Mouse (Mus musculus) kidney, postnatal 25 days (tissue): ENCODE data around the gene Bnc2.

ENCODE experiments used
- DNase-seq, 2 experiments: peaks; one replicate each; pipeline ENCODE4 v3.0.0; 2021; ENCODE audit warnings: mixed read lengths in 2 of 2

Gene Bnc2

DNA sequence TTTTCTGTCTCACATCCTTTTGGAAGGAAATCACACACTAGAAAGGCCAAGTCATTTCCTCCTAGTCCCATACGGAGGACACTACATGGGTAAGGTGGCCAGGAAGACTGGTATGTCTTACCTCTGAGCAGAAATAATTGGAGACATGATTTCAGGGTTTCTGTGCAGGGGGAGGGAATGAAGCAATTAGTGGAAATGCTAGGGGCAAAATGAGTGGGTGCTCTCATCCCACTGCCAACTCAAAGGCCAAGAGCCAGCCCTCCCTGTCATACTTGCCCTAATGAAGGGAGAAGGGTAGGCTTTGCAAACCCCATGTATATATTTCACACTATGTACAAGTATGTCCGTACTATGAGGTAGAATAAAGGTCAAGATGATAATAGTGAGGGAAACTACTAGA is 263.6 kb downstream of the Bnc2 start:
- DNase-seq: no peak

DNA sequence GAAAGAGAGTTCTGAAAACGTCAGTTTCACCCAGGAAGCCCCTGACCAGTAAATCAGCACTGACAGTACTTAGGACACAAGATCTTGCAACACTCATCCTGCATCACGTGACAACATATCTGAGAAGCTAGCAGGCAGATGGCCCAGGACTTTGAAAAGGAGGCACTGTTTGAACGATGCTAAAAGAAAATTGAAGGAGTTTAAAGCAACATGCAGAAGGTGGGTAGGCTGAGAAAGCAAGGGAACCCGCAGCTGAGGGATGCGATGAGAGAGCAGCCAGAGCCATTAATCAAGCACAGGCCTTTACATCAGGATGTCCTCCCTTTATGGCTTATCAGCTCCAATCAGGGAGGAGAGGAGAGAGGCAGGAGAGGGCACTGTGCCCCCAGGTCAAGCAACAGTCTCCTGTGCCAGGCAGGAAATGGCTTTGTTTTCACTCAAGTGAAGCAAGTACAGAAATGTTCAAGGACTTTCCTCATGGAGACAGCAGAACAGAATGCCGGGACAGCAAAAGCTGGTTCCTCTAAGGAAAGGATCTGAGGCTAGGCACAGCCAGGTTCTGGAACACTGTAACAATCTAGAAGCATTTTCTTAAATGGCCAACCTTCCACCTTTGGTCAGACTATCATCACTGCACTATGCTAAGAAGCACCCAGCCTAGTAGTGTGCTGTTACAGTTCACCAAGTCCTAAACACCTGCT is 267.6 kb downstream of the Bnc2 start:
- peak; percentile 39 to 54 for DNase-seq

DNA sequence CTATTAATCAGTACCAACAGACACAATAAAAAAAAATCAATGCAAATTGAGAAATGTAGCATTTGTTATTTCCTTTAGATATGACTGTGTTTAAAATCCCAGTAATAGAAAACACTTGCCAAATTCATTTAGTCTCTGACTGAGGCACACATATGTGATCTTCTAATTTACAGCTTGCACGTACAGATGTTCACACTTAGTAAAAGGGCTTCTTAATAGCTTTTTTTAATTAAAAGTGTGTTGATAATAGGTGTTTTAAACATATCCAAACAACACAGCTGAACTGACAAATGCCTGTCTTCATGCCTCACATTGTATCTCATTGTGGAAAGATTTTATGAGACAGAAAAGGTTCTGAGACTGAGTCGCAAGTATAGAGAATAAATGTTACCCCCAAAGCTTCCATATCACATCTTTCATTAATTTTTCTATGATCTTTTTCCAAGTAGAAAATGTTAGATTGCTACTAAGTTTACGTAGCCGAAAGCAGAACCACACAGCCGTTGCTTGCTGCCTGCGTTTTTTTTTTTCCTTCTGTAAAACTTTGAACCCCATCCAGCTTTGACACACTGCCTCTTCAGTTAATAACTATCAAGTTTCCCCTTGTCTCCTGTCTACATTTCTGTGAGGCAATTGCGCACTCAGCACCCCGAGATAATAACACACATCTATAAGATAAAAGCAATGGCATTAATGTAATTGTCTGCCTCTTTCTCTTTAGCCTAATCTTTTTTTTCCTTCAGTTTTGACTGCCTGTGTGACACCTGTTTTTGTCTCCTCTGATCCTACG is 271.5 kb downstream of the Bnc2 start:
- DNase-seq: peak in 1 of 2 experiments; percentile 26

DNA sequence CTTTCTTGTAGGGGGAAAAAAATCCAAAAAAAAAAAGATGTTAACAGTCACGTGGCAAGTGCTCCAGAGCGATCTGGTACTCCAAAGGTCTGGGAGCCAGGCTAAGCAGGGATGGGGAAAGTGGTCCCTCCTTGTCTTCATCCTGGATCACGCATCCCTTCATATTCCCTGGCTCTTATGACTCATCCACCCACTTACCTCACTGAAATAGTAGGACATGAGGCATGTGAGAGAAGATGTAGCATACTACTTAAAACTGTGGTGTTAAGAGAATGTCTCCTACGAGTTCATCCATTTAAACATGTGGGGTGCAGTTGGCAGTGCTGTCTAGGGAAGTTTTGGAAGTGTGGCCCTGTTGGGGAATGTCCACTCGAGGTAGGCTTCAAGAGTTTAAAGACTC is 286.1 kb downstream of the Bnc2 start:
- no peak for DNase-seq

DNA sequence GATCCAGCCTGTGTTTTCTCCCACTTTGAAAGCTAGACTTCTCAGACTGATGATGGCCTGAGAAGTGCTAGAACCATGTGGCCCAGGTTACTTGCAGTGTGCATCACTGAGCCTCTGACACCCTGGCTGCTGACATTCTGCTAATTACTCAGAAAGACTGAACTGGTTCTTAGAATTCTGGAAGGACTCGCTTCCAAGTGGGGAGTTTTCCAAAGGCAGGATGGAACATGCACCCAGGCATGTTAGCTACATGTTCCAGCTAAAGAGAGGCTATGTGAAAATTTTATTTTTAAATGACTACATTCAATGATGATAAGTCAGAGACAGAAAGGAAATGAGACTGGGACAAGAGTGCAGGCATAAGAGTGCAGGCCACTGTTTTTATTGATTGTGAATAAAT is 289.9 kb downstream of the Bnc2 start:
- no peak for DNase-seq

DNA sequence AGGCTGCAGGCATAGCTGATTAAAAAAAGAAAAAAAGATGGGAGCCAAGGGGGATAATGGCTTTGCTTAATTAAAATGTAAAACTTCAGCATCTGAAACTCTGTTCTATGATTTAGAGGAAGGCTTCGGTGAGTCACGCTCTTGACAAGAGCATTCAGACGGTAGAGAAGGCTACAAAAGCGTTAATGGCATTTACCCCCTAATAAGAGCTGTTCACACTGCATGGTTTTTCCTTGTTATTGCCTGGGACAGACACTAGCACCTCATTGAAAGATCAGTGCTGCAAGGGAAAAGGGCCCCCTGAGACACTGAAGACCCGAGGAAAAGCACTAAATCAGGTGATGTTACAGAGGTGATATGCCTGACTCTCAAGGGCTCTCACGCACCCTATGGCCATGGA is 295.8 kb downstream of the Bnc2 start:
- no peak for DNase-seq

DNA sequence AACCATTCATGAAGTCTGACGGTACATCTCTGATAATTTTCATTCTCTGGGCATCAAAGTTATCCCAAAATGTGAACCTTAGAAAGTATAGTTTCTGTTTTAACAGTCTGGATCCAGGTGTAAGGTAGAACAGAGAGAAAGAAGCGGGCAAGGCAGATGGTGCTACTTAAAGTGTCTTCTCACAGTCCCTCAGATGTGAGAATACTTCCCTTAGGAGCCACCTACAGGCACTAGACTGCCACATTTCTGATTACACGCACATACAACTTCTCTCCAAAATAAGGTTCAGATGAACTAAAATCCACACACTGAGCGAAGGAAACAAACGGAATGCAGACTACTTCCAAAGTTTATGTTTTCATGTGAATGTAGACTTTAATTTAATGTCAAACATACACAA is 297.6 kb downstream of the Bnc2 start:
- no peak for DNase-seq

DNA sequence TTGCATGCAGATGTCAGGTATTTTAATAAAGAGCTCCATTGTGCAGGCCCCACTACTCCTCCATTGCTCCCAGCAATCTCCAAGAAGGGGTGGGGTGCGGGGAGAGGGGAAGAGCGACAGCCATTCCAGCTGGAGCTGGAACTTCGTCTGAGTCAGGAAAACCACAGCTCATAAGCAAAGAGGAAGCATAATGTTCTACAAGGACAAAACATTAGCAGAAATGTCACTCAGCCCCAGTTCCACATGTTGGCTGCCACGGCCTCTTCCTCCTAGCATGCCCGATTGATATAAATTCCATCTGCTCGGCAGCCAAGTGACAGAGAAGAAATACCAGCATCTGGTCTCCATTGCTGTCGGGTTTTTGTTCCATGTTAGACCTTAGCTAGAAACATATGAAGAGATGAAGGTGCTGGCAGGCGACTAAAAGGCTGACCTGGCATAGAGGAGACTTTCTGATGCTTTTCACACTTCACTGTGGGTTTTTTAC is 312.7 kb downstream of the Bnc2 start:
- no peak for DNase-seq

DNA sequence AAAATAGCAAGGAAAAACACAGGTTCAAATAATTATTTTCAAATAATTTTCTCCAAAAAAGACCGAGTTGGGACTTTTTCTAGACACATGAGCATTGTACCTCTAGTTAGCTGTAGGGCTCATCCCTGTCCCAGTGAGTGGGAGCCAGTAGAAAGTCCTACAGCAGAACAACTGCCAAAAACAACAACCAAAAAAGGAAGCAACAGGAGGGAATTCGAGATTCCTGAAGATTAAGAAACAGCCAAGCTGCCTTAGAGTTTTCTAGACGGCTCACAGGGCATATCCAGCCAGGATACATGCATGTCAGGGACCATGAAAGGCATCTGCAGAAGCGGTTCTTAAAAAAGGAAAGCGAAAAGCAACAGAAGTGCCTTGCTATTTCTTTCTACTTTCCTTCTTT is 313.9 kb downstream of the Bnc2 start:
- DNase-seq: no peak

DNA sequence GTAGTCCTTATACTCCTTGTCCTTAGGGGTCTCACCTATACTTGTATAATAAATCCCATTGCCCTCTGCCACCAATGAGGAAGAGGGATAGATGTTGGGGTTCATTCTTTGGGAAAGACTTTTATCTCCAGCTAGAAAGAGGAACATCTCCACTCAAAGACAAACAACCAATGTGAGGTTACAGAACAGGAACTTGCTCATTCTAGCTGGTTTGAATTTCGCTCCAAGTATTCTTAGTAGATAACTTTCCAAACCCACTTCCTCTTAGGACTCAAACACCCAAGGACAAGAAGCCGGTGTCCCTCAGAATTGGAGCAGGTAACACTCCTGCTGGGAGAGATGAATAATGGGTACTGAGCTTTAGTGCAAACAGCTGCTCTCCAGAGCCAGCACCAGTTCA is 315.1 kb downstream of the Bnc2 start:
- DNase-seq: no peak

DNA sequence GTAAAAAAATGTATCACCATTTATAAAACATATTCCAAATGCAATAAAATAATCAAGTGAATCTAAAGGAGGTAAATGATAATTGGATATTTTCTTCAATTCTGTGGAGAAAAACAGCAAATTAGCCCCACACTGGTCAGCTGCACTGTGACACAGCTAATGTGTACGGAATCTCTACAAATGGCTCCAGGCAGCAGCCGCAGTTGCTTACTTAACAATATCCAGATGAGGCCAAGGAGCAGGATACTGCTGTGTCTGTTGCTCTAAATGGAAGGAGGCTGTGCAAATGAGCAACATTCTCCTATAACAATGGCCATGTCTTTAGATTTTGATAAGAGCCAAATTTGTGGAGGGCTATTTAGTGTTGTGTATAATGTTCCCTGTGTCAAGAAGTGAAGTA is 316.9 kb downstream of the Bnc2 start:
- DNase-seq: no peak

DNA sequence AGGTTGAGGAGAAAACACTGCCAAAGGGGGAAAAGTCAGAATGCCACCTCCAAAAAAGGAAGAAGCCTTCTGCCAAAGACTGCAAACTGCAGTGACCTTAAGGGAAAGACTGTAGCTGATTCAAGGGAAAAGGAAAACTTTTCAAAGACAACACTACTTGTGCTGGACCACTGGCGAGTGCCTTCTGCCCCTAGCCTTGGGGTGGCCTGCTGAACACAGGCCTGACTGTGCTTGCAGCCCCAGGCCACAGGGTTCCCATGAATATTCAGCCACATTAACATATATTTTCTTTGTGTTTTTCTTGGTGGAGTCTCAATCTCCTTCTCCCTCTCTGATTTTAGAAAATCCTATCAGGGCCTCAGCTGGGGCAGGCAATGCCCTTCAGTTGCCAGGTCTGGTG is 317.7 kb downstream of the Bnc2 start:
- no peak for DNase-seq

DNA sequence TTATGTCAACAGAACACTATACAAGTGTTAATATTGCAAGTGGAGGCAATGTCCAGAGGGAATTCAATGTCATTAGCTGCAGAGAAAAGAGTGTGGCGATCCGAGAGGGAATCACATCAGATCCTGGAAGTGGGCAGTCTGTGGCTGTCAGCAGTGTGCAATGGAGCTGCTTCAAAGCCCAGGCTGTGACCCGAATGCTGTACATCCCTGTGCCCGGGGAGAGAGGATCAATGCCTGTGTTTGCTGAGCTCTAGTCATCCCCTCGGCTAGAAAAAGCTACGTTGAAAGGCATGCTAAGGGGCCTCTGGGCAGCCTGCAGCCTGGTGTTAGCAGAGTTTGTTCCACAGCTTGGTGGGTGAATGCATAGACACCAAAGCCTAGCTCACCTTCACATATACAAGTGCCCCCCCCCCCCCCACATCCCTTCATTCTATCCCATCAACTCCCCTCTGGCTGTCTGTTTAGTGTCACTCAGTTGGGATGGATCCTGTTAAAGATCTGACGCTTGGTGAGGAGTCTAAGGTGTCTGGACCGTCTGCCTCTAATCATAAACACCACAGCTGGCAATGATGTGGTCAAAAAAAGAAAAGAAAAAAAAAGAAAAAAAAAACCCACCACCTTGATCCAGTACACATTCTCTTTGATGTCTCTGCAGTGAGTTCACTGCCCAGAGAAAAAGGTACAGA is 318.5 kb downstream of the Bnc2 start:
- DNase-seq: no peak

DNA sequence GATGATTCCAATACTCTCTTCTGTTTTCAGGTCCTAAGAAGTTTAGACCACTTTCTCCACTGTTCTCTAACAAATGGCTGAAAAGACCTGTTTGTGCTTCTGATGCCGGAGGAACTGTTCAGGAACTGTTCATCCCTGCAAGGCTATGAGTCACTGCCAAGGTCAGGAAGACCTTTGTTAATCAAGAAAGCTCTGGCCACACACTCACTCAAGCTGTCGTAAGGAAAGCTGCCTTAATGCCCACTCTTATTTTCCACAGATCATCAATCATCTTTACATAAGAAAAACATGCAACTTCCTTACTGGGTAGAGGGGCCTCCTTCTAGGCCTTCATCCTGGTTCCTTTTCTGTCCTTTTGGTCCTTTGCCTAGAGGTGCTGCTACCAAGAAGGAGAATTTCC is 322.4 kb downstream of the Bnc2 start:
- no peak for DNase-seq

DNA sequence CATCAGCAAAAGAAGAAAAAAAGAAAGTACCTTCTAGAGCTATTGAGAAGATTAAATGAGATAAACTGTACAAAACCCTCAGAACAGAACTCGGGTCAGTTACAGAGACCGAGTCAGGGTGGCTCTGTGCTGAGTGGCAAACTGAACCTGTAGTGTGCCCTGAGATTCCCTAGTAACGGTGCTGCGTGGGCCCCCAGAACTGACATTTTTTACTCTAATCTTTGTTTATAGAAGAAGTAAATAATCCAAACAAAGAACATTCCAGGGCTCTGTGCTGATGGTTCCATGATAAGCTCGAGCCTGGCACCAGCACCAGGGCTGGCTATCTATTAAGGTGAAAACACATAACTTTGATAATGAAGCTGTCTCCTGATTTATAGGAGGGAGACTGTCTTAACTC is 325.5 kb downstream of the Bnc2 start:
- DNase-seq: no peak

DNA sequence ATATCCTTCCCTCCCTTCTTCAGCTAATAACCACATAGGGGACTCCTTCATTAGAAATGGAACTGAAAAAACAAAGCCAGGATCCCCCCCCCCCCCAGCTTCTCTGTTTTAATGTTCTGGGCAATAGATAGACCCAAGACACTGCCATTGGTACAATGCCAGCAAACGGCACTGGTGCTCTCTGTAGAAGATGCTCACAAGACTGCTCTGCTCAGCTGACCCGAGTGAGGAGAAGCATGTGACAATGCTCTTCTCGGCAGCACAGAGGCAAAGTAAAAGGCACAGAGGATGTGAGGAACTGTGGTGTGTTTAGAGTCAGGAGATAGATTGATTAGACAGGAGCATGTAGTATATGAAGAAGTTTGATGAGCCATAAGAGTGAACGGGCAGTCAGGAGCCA is 335.9 kb downstream of the Bnc2 start:
- peak; percentile 27 to 55 for DNase-seq

DNA sequence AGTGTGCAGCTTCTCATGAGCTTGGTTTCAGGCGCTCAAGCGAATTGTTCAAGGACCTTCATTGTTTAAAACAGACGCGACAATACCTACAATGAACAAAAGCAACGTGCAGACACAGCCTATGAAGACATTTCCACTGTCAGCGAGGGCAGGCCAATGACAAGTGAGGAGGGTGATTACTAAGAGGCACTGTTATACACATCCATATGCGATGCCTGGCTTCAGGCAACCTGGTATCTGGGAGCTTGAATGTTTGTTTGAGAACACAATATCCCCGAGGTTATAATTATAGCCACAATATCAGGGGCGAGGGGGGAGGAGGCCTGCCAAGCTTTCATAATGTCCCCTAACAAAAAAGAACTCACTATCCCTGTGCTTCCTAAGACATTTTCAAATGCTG is 343.1 kb downstream of the Bnc2 start:
- DNase-seq: no peak

DNA sequence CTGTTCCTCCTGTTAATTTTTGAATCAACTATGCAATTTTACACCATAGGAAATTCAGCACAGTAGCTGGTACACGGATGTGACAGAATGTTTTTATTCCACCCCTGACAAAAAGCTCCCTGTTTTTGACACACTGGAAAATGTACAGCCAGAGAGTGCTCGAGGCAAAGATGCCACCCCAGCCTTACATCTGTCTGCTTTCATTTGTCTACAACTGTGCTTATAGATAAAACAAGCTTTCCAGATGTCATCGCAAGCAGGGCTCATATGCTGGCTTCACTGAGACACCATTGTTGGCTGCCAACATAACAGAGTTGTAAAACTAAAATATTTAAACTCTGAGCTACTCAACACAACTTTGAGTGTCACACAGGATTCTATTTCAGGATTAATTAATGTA is 343.6 kb downstream of the Bnc2 start:
- no peak for DNase-seq

DNA sequence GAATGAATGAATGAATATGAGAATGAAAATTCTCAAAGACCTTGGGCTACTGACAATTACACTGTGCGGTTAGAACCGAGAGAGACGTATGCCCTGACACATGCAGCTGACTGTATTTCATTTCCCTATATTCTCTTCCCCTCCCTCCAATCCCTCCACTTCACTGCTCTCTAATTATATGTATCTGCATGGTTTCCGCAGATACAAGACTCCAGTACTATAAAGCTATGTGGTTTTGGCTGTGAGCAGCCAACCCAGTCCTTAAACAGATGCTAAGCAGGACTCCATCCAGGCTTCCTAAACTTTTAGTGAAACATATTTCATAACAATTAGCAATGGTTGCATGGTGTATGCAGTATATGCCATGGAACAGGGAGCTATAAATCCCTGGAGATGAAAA is 344.6 kb downstream of the Bnc2 start:
- no peak for DNase-seq

DNA sequence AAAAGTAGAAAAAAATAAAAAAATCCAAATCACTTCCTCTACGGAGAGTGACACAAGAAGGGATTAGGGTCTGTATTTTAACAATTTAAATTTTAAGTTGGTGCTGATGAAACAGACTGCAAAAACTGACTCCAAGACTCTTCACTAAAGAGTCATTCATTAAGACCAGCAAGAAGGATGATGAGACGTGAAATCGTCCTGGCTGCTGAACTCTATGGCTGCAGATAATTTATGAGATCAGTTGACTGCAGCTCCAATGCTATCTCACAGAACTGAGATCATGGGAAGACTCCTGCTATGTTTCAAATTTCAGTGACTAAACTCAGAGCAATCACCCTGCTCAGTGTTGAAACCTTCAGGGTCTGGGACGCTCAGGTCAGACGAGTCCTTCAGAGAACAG is 345.4 kb downstream of the Bnc2 start:
- DNase-seq: no peak

DNA sequence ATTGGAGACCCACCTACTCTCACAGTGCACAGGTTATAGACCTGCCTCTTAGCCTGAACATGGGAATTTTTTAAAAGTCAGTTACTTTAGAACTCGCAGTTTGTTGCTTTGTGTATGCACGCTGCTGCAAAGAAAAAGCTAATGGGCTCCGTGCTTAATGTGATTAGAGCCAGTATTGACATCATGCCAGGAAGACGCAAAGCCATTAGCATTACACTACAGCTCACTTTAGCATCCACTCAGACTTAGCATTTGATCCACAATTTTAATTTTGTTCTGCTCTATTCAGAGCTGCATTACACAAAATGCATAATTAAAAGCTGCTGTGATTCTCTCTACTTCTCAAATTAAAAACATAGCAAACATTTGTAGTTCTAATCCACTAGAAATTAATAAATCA is 350.7 kb downstream of the Bnc2 start:
- no peak for DNase-seq

DNA sequence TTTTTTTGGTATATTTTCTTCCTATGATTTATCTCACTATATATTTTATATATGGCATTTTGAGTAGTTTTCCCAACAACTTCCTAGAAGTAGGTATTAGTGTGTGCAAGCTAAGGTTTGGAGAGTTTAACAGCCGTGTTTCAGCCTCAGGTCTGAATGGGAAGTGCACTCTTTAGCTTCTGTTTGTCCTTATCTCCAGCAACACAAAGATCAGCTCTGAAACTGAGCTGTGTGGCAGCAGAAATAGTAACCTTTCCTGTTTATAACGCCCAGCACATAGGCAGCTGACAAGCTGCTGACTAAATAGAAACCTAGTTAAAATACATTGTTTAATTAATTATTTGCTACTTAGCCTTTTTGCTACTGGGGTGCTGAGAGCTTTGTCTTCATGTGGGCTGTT is 353.5 kb downstream of the Bnc2 start:
- no peak for DNase-seq

DNA sequence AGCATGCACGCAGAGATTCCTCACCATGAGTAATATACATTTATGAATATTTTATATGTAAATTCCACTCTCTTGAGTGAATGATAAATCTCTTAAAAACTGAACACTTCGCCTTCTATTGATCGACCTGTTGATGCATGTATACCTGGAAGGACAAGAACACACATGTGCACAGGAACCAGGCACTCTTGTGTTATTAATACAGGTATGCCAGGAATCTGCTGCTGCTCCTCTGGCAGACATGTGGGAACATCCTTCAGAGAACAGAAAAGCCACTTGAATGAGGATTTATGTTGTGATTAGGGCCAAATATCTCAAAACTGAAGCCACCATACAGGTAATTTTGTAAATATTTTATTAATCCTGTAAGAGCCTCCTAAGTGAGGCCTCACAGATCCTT is 357.7 kb downstream of the Bnc2 start:
- no peak for DNase-seq

DNA sequence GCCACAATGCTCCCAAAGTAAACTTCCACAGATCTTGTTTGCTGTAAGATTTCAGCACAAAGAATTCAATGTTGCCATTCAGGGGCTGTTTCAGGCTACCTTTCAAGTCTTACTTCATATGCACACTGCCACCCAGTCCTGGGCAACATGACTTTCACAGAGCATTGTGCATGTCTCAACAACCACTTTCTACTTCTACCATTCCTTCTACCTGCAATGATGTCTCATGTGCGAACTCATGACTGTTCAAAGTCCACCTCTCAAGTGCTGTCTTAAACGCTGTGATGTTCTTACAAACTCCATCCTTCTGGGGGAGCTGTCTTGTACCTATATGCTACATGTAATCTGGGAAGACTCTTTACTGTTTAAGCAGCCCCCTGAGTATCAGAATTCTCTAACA is 363.7 kb downstream of the Bnc2 start:
- peak in 1 of 2 experiments; percentile 37 for DNase-seq
